Mouse (Mus musculus) erythroblast, embryonic 14.5 days (primary cell): ENCODE results near the gene Tiam1. TPM values are rescaled to one million over a fixed set of nuclear protein-coding genes. Genes with fewer than 3 reads are reported as not detected.

ENCODE experiments used
- H3K27me3 ChIP-seq: 2 replicates; pipeline ENCODE4 v1.6.1; 2012; ENCODE audit warnings: inconsistent platforms; ENCODE audit not compliant: control insufficient read depth
- H3K36me3 ChIP-seq: 2 replicates; pipeline ENCODE4 v1.6.1; 2012; ENCODE audit warnings: mild to moderate bottlenecking, inconsistent platforms; ENCODE audit not compliant: control insufficient read depth
- H3K4me1 ChIP-seq: 2 replicates; pipeline ENCODE4 v1.6.1; 2012; ENCODE audit warnings: inconsistent platforms; ENCODE audit not compliant: control insufficient read depth
- H3K4me3 ChIP-seq: replicated peaks from 2 replicates; pipeline ENCODE3; 2012; ENCODE audit warnings: moderate library complexity, mild to moderate bottlenecking, inconsistent platforms
- H3K9me3 ChIP-seq: 2 replicates; pipeline ENCODE4 v1.6.1; 2012; ENCODE audit warnings: low read length, inconsistent platforms, mixed read lengths; ENCODE audit not compliant: control insufficient read depth
- GATA1 ChIP-seq: IDR thresholded peaks from 2 replicates; pipeline ENCODE4 v1.6.1; 2012; ENCODE audit warnings: low read length, inconsistent platforms, mixed read lengths
- TAL1 ChIP-seq: IDR thresholded peaks from 3 replicates; pipeline ENCODE4 v1.6.1; 2012; ENCODE audit warnings: low read length, inconsistent platforms, mixed read lengths
- polyA plus RNA-seq: library from polyadenylated mRNA; stranded (reverse); fragments of >175 nt; gene quantifications from 2 replicates; pipeline ENCODE4 v1.2.3, GENCODE M21; 2012

The Tiam1 gene
- polyA plus RNA-seq, 1 experiment, result 0.89 TPM

DNA sequence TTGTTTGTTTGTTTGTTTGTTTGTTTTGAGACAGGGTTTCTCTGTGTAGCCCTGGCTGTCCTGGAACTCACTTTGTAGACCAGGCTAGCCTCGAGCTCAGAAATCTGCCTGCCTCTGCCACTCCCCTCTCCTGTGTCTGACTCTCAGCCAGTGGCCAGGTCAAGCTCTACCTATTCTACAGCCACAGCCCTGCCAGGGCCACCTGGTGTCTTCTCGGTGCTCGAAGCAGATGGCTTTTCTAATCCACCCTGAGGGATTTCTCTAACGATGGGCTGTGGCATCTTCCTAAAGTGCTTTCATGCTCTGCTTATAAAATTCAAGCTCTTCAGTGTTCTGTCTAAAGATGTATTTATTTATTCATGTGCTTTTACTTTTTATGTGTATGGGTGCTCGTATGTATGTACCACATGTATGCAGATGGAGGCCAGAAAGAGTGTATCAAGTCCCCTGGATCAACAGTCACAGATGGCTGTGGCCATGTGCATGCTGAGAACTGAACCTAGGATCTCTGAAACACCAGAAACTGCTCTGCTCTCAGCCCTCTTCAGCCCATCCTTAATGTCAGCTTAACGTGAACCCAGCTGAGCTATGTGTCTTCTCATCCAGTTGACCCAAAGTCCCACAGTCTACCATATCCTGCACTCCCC, 117.9 kb downstream of the Tiam1 start:
- Histone ChIP-seq H3K4me3 (no peak overlapping the region), H3K27me3 (no peaks in the 10 kb centered on the region), H3K9me3 (no peaks in the 10 kb centered on the region), H3K4me1 (no peaks in the 10 kb centered on the region), H3K36me3 (no peaks in the 10 kb centered on the region)
- TF ChIP-seq GATA1, result no peak
- TF ChIP-seq TAL1, result no peak

DNA sequence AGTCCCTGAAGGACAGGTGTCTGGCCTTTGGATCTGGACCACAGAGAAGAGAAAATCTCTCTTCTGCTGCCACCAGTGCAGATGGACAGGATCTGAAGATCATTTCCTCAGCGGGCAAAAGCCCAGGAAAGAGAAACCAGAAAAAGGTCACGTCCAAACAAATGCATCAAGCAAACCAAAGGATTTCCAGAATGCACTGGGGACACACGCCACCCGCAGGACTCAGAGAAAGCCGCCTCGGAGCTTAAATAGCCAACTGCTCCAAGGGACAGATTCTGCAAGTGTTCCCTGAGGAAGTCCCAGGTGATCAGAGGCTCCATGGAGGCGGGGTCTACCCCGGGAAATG, 119.9 kb downstream of the Tiam1 start:
- no peaks in the 10 kb centered on the region for H3K36me3 ChIP-seq
- no peaks in the 10 kb centered on the region for H3K27me3 ChIP-seq
- H3K4me1 ChIP-seq, result no peaks in the 10 kb centered on the region
- TF ChIP-seq TAL1, result no peak
- TF ChIP-seq GATA1, result no peak
- H3K9me3 ChIP-seq, result no peaks in the 10 kb centered on the region
- no peak overlapping the region for H3K4me3 ChIP-seq

DNA sequence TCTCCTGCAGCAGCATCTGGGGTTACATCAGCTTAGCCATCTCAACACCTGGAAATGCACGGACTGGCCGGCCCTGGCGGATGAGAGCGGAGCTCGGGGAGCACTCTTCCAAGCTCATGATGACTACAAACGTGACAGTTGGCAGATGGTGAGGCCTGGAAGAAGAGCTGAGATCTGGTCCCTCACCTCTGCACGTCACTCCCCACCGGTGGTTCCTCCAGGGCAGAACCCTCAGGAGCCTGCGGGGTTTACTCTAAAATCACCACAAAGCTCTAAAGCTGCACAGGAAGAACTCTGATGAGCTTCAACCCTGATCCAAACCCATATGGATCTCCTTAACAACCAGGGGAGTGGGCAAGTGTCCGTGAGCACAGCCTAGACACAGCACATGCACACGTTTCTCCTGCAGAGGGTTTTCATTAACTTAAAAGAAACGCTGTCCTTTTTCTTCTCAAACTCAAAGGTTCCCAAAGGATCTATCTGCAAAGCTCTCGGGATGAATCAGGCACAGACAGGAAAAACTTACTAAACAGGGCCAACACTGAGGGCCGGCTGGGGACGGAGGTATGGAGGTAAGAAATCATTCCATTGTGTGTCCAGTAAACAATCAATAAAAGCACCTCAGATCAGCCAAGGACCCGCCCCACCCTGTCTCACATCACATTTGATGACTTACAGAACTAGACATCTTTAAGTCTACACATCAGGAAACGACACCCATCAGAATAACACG, 120.5 kb downstream of the Tiam1 start:
- Histone ChIP-seq H3K4me3 (no peak overlapping the region), H3K36me3 (no peaks in the 10 kb centered on the region), H3K9me3 (no peaks in the 10 kb centered on the region), H3K4me1 (no peaks in the 10 kb centered on the region), H3K27me3 (no peaks in the 10 kb centered on the region)
- TF ChIP-seq TAL1, result no peak
- TF ChIP-seq GATA1, result no peak

DNA sequence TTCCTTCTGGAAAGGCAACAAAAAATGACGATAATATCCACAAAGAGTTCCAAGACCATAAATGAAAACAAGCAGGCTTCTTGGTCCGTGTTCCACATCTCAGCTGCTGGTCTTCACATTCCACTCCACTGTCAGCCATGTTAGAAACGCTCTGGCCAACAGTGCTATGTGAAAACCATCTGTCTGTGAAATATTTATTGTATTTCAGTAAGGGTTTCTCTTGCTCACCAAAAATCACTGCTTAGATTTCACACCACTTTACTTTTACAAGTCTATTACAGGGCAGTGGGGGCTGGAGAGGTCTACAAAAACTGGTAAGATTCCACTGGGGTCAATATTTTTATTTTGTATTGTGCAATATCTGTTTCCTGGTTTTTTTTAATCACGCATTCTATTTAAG, 127.5 kb downstream of the Tiam1 start:
- Histone ChIP-seq H3K36me3 (no peaks in the 10 kb centered on the region), H3K27me3 (no peaks in the 10 kb centered on the region), H3K4me3 (no peak overlapping the region), H3K9me3 (no peaks in the 10 kb centered on the region), H3K4me1 (no peaks in the 10 kb centered on the region)
- TF ChIP-seq TAL1, result no peak

DNA sequence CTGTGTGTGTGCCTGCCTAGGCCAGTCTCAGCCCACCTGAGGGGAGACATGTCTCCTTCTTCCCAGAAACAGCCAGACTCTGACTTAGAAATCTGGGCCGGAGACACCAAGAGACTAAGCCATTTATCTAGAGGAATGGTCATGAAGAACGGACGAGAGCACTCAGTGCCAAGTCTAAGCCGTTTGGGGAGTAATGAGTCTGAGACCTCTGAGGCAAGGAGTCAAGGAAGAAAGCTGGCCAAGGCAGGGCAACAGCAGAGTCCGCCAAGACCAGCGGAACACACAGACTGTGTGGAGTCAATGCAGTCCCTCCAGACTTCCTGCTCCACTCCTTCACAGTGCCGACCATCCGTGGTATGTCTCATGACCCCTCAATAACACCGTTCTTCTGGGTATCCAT, 129.0 kb downstream of the Tiam1 start:
- Histone ChIP-seq H3K9me3 (no peaks in the 10 kb centered on the region), H3K4me1 (no peaks in the 10 kb centered on the region), H3K36me3 (no peaks in the 10 kb centered on the region), H3K27me3 (no peaks in the 10 kb centered on the region), H3K4me3 (no peak overlapping the region)
- TF ChIP-seq GATA1 (no peak), TAL1 (no peak)

DNA sequence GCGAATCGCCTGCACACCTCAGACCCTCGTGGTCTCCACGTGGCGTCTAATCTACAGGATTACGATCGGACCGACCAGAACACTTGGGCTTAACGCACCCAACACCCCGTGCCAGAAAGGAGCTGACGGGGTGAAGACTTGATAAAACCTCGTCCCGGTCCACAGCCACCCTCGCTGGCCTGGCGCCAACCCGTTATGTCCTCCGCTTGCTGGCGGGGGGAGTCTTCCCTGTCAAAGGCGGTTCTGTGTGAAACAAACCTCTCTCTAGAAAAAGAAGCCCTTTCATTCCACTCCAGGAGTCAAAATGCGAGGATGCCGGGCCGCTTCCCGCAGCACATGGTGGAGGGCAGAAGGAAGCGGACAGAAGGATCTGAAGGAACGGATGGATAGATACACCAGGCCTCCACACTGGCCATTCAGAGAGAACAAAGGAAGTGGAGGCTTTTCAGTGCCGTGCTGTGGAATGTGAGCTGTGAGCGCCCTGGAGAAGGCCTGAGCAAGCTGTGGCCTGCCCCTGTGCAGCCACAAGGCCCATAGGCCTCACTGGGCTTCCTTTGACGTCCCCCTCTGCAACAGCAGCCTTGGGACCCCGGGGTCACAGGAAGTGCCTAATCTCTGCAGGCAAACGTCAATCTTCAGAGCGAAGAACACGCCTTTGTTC, 131.9 kb downstream of the Tiam1 start:
- no peaks in the 10 kb centered on the region for H3K4me1 ChIP-seq
- no peaks in the 10 kb centered on the region for H3K27me3 ChIP-seq
- H3K9me3 ChIP-seq, result no peaks in the 10 kb centered on the region
- no peak overlapping the region for H3K4me3 ChIP-seq
- no peak for TF ChIP-seq GATA1
- TF ChIP-seq TAL1, result no peak
- H3K36me3 ChIP-seq, result no peaks in the 10 kb centered on the region

DNA sequence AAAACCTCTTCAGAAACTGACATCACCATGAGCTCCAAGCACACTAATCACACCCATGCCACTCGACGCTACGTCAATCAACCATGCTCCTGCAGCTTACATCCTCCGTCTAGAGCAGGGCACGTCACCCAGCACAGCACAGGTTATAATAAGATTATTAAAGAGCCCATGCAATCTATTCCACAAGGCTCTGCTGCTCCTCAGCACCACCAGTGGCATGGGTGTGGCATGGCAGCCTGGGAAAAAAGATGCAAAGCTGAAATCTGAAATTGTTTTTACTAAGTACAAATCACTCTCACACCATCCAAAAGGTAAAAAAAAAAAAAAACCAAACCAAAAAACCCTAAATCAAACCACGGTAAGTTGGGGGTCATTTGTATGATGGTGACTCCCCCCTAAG, 135.1 kb downstream of the Tiam1 start:
- no peaks in the 10 kb centered on the region for H3K27me3 ChIP-seq
- TF ChIP-seq TAL1, result no peak
- TF ChIP-seq GATA1, result no peak
- H3K4me3 ChIP-seq, result no peak overlapping the region
- no peaks in the 10 kb centered on the region for H3K4me1 ChIP-seq
- H3K9me3 ChIP-seq, result no peaks in the 10 kb centered on the region
- no peaks in the 10 kb centered on the region for H3K36me3 ChIP-seq

DNA sequence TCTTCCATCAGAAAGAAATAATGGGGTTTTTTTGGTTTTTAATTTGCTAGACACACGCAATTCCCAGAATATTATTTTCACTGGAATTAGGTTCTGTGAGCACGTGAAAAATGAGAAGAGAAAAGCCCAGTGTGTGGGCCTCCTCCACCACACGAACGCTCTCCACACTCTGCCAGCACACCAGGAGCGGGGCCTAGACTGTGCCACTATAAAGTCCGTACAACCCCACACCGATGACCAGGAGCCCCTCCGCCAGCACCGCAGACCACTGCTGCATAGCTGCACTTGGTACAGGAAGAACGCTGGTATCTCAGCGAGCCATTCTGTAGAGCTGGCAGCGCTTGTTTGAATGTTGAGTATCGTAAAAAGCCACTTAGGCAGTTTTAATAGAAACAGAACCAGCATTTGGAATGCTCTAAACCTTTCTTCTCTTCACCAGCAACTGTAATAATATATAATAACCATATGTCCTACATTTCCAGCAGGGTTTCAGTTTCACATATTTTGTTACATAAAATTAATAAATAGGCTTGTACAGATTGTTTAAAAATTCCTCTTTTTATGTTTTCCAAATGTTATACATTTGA, 136.1 kb downstream of the Tiam1 start:
- Histone ChIP-seq H3K36me3 (no peaks in the 10 kb centered on the region), H3K9me3 (no peaks in the 10 kb centered on the region), H3K4me3 (no peak overlapping the region), H3K4me1 (no peaks in the 10 kb centered on the region), H3K27me3 (no peaks in the 10 kb centered on the region)
- TF ChIP-seq GATA1, result no peak
- TF ChIP-seq TAL1, result no peak

DNA sequence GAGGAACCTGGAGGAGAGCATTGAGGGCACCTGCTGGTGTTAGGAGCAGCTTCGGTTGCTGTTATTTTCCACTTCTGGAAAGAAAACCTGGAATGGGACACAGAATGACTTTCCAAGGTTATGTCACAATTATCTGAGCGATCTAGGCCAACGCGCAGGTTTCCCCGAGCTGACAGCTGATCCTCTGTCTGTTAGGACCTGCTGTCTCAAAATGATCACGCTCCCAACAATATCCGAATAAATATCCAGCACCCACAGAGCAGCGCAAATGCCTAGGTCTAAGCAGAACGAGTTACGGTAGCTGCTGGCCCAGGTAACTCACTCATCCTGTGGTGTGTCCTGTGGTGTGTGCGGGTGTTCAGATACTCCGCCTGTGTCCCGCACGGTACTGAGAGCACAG, 140.0 kb downstream of the Tiam1 start:
- no peaks in the 10 kb centered on the region for H3K4me1 ChIP-seq
- no peaks in the 10 kb centered on the region for H3K36me3 ChIP-seq
- no peaks in the 10 kb centered on the region for H3K9me3 ChIP-seq
- no peak overlapping the region for H3K4me3 ChIP-seq
- no peaks in the 10 kb centered on the region for H3K27me3 ChIP-seq
- TF ChIP-seq TAL1, result no peak
- TF ChIP-seq GATA1, result no peak
